Mouse (Mus musculus) Muller cell, postnatal 12 days (primary cell): Measurements from ENCODE around the gene Orc3.
"Not testable (repeated sequence)": the region's sequence is repeated elsewhere in the genome, so short reads cannot be mapped to it uniquely, and the experiment has no call there.

ENCODE experiments used
- DNase-seq: peaks from one replicate; pipeline ENCODE4 v3.0.0-alpha.2; 2015; ENCODE audit errors: inconsistent ontology term

Gene Orc3

GRCm38 (mm10) chr4:34582476-34582875, 32.3 kb downstream of the Orc3 start:
- peak; percentile 79 for DNase-seq

GRCm38 (mm10) chr4:34581990-34582389, 32.8 kb downstream of the Orc3 start:
- DNase-seq: no peak

- not testable (repeated sequence) for DNase-seq
These were observed 33.3 kb downstream of the Orc3 start for GRCm38 (mm10) chr4:34581489-34581888.

GRCm38 (mm10) chr4:34579215-34579614, 35.5 kb downstream of the Orc3 start:
- no peak for DNase-seq

GRCm38 (mm10) chr4:34577028-34577427, 37.7 kb downstream of the Orc3 start:
- no peak for DNase-seq

- DNase-seq: no peak
These were observed 41.9 kb downstream of the Orc3 start for GRCm38 (mm10) chr4:34572876-34573275.

GRCm38 (mm10) chr4:34566226-34566625, 48.5 kb downstream of the Orc3 start:
- DNase-seq: no peak

GRCm38 (mm10) chr4:34560971-34561370, 53.8 kb downstream of the Orc3 start:
- no peak for DNase-seq

GRCm38 (mm10) chr4:34556183-34556582, 58.6 kb downstream of the Orc3 start:
- DNase-seq: peak; percentile 83

- DNase-seq: no peak
These were observed 59.1 kb downstream of the Orc3 start for GRCm38 (mm10) chr4:34555604-34556003.

- DNase-seq: no peak
These were observed 60.1 kb downstream of the Orc3 start for GRCm38 (mm10) chr4:34554596-34554995.

GRCm38 (mm10) chr4:34551966-34552365, 62.8 kb downstream of the Orc3 start:
- no peak for DNase-seq

GRCm38 (mm10) chr4:34551098-34551809, 63.5 kb downstream of the Orc3 start:
- DNase-seq: peak; percentile 89

GRCm38 (mm10) chr4:34550748-34551097, 64.0 kb downstream of the Orc3 start, which contains the start of gene Akirin2:
Akirin2 (plus strand) TSS chr4:34550937.
- no peak for DNase-seq

GRCm38 (mm10) chr4:34549981-34550747, 64.6 kb downstream of the Orc3 start:
- peak; percentile 98 for DNase-seq

GRCm38 (mm10) chr4:34529941-34530340, 84.8 kb downstream of the Orc3 start:
- DNase-seq: no peak

GRCm38 (mm10) chr4:34529379-34529778, 85.4 kb downstream of the Orc3 start:
- no peak for DNase-seq

- no peak for DNase-seq
These were observed 86.2 kb downstream of the Orc3 start for GRCm38 (mm10) chr4:34528430-34529100.

GRCm38 (mm10) chr4:34526771-34527170, 88.0 kb downstream of the Orc3 start:
- DNase-seq: no peak

GRCm38 (mm10) chr4:34523586-34523985, 91.2 kb downstream of the Orc3 start:
- no peak for DNase-seq

GRCm38 (mm10) chr4:34522846-34523245, 91.9 kb downstream of the Orc3 start:
- peak; percentile 91 for DNase-seq
